Mouse (Mus musculus) cerebellum, adult (tissue): ENCODE data around the gene Endod1.
A peak's percentile ranks its signal among the peaks of the same experiment; 100 is the strongest.

Experiments used
- ATAC-seq: cut with Nextera tagmentation; 2 replicates; pipeline ENCODE4 v1.9.2; 2017; ENCODE audit warnings: mild to moderate bottlenecking, moderate library complexity, mixed read lengths; ENCODE audit not compliant: insufficient number of reproducible peaks, low FRiP score, low TSS enrichment

Endod1 gene

GRCm38 (mm10) chr9:14381353-14382055, at the start of gene Endod1:
Gene Endod1 (minus strand): TSS chr9:14381507.
- no peak for ATAC-seq

DNA sequence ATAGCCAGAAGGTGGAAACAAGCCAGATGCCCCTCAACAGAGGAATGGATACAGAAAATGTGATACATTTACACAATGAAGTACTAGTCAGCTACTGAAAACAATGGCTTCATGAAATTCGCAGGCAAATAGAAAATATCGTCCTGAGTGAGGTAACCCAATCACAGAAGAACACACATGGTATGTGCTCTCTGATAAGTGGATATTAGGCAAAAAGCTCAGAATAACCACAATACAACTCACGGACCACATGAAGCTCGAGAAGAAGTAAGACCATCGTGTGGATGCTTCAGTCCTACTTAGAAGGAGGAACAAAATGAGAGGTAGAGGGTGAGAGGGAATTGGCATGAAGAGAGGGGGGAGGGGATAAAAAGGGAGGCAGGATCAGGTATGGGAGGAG, 27.8 kb upstream of the Endod1 start:
- no peak for ATAC-seq

DNA sequence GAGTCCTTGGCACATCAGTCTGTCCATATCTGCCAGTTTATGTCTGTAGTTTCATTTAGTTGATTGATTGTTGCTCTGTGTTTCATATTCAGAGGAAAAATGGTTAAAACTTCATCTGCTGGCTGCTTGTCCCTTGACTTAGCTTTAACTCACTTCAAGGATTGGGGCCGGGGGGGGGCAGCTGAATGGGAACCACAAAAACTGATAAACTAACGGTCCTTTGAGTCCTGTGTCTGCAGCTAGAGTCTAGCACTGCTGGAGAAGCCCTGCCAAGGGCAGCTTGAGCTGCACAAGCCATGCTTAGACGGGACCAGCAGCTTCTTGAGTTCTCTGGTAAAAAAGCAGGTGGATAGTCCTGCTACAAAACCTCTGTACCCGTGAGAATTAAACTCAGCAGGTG, 26.7 kb upstream of the Endod1 start:
- no peak for ATAC-seq

DNA sequence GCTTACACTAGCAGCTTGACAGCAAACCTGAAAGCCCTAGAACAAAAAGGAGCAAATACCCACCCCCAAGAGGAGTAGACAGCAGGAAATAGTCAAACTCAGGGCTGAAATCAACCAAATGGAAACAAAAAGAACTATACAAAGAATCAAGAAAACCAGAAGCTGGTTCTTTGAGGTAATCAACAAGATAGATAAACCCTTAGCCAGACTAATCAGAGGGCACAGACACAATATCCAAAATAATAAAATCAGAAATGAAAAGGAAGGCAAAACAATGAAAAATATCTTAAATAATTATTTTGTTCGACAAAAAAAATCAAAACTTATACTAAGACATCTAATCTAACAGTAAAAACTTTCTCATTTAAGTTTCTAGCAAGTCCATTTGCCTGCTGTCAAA, 24.7 kb upstream of the Endod1 start:
- no peak for ATAC-seq

DNA sequence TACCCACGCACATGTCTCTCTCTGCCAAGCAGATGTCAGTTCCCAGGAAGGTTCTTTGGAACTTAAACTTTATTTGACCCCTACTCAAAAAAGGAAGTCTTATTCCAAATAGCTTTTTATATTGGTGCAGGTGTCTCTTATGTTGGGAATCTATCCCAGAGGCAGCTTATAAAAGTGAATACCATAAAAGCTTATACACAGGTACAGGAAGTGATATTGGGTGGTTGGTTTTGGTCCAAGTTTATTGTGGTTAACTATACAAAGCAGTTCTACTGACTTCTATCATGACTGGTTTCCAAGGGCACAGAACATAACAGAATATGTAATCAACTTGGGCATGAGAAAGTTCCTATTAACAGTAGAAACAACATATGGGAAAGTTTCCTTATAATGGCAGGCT, 20.8 kb upstream of the Endod1 start:
- ATAC-seq: no peak

GRCm38 (mm10) chr9:14400392-14400791, 19.1 kb upstream of the Endod1 start:
- no peak for ATAC-seq

- ATAC-seq: no peak
Measured at GRCm38 (mm10) chr9:14398946-14399345, 17.6 kb upstream of the Endod1 start.

DNA sequence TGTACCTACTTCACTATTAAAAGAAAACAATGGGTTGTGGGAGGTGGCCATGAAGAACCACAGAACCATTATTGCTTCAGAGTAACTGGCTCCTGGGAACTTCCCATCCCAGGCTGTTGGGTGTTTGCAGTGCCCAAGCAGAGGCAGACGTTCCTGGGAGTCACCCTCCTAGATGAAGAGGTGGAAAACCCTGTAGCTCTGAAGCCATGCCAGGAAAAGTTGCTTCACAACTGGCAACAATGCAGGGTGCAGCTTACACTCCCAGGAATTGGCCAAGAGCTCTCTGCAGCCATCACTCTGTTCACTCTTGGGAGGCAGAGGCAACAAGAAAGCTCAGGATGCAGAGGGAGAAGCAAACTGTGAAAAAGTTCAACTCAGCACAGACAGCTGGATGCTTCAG, 16.8 kb upstream of the Endod1 start:
- ATAC-seq: no peak

GRCm38 (mm10) chr9:14397449-14397819, 16.1 kb upstream of the Endod1 start:
- no peak for ATAC-seq

GRCm38 (mm10) chr9:14396819-14397448, 15.6 kb upstream of the Endod1 start:
- ATAC-seq: no peak

- ATAC-seq: no peak
Measured at GRCm38 (mm10) chr9:14396096-14396495, 14.8 kb upstream of the Endod1 start.

DNA sequence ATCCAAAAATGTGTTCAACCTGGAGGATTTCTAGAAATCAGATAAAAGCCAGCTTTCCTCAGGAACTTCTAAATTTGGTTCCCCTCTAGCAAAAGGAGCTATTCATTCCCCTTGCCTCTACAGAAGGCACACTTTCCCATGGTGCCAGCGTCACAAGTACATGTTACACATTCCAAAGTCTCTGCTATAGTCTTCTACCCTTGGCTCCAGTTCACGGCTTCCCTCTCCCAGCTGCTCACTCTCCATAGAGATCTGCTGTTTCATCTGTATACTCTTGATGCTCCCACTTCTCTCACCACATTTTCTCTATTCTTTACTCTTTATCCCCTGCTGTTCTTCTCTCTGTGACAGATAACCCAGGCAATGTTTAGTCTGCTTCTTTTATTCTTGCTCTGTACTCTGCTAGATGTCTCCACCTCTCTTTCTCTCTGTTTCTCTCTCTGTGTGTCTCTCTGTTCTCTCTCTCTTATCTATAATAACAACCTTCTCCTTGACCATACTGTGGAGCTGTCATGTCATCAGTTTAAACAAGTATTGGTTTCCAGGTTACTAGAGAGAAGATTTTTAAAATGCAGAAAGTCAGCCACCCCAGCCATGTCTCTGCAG, 13.8 kb upstream of the Endod1 start:
- no peak for ATAC-seq

- no peak for ATAC-seq
Measured at GRCm38 (mm10) chr9:14391841-14392318, 10.6 kb upstream of the Endod1 start.

DNA sequence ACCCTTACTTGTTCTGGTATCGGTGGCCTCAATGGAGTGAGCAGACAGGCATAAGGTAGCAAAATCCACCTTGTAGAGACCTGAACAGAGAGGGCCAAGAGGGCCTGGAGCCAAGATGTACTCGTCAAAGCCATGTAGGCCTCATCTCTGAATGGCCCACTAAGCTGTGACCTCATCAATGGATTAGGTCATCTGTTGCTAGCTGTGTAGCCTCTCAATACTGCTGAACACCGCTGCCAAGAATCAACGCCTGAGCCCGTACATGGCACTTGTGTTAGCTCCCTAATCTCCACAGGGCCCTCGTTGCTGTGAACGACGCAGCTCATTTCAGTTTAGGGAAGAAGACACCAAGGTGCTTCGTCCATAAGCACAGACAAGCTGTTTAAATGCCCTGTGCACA, 10.0 kb upstream of the Endod1 start:
- ATAC-seq: no peak

DNA sequence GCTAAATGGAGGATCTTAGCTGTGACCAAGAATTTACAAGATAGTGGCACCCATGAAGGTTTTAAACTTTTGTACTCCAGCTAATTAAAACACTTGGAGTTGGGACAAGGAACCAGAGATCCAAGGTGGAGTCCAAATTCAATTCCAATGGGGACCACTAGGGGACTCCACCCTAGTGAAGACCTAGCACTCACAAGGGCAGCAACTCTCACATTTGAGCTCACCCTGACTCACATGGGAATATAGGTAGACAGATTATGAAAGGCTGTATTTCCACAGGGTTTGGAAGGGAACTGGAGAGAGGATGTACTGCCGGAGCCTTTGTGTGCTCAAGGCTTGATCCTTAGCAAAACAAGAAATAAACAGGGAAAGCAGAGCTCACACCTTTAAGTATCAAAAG, 9.0 kb upstream of the Endod1 start:
- ATAC-seq: no peak

DNA sequence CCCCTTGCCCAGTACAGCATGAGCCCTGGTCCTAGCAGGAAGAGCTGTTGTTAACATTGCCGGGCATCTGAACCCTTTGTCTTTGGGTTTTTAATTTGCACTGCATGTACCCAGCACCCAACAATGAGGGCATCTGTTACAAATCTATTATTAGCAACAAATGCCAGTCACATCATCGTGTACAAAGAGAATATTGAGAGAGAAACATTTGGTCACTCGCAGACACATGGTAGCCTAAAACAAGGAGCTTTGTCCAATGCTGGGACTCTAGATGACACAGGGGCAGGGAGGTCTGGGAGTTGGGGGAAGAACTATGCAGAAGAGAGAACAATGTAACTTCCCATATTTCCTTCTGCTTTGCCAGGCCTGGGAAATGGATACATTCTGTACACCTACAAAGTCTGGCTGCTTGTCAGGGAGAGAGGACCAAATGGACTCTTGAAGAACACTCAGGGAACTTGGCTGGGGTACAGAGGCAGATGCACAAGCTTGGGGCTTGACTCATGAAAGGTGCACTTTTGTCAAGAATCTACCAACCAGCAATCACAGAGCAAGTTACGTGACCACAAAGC, 7.8 kb upstream of the Endod1 start:
- ATAC-seq: peak; percentile 85

GRCm38 (mm10) chr9:14388001-14388400, 6.7 kb upstream of the Endod1 start:
- ATAC-seq: no peak

- no peak for ATAC-seq
Measured at GRCm38 (mm10) chr9:14386831-14387230, 5.5 kb upstream of the Endod1 start.

DNA sequence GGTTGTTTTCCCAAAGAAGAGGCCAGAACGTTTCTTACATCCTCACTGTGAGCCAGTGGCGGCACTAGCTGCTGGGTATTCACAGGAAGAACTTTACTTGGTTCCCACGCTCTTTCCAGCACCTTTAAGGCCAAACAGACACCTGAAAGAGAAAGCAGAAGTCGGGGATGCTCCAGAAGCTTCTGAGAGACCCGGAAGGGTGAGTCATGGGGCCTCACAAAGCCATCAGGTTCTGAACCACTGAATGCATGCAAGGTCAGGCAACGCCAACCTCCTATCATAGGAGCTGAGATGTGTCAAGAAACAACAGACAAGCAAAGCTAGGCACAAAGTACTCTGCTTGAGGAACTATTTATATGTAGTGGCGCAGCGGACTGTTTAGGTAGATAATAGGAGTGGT, 4.4 kb upstream of the Endod1 start:
- no peak for ATAC-seq

DNA sequence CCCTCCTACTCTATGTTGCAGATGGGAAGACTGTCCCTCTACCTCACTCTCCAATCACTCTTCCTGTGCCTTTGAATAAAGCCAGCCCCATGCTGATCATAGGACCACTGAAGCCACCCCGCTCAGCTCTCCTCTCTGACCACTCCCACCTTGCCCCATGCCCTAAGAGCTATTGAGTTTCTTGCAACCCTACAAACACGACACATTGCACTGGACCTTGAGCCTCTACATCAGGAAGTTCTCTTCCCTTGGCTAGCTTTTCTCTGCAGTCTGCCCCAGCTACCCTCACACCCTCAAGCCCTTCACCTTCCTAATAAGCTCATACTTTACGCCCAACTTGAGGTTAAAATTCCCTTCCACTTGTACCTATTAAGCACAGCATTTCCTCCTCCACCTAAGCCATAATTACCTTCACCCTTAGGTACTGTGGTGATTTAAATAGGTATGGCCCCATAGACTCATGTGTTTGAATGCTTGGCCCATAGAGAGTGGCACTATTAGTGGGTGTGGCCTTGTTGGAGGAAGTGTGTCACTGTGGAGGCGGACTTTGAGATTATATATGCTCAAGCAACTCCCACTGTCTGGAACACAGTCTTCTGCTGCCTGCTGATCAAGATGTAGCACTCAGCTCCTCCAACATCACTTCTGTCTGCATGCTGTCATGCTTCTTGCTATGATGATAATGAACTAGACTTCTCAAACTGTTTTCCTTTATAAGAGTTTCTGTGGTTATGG, 2.0 kb upstream of the Endod1 start:
- no peak for ATAC-seq
